Mouse (Mus musculus) lung, embryonic 16.5 days (tissue): ENCODE measurements around the gene Dab2ip. TPM values are rescaled to one million over a fixed set of nuclear protein-coding genes. Genes with fewer than 3 reads are reported as not detected.

Source experiments
- ATAC-seq: fragments of 200-750 bp; cut with Nextera tagmentation; 2 replicates; pipeline ENCODE4 v1.8.0; 2017; ENCODE audit warnings: low read depth, mild to moderate bottlenecking, moderate library complexity
- H3K27ac ChIP-seq: fragments of 300-500 bp; sonication (generic); 2 replicates; pipeline ENCODE4 v1.5.1; 2014; ENCODE audit warnings: mild to moderate bottlenecking, control low read depth, low read length
- H3K27me3 ChIP-seq: fragments of 300-500 bp; sonication (generic); 2 replicates; pipeline ENCODE4 v1.6.1; 2014; ENCODE audit warnings: low read depth, low read length, mixed read lengths; ENCODE audit not compliant: control insufficient read depth, insufficient read depth
- H3K36me3 ChIP-seq: fragments of 300-500 bp; sonication (generic); 2 replicates; pipeline ENCODE4 v1.6.1; 2014; ENCODE audit warnings: low read length; ENCODE audit not compliant: control insufficient read depth, insufficient read depth
- H3K4me1 ChIP-seq: fragments of 300-500 bp; sonication (generic); replicated peaks from 2 replicates; pipeline ENCODE4 v1.6.1; 2014; ENCODE audit warnings: low read length, mixed read lengths; ENCODE audit not compliant: control insufficient read depth, insufficient read depth
- H3K4me2 ChIP-seq: fragments of 300-500 bp; sonication (generic); 2 replicates; pipeline ENCODE4 v1.6.1; 2014; ENCODE audit warnings: low read depth, low read length, control low read depth
- H3K4me3 ChIP-seq: fragments of 300-500 bp; sonication (generic); 2 replicates; pipeline ENCODE4 v1.5.1; 2014; ENCODE audit warnings: mild to moderate bottlenecking, low read length, control low read depth
- H3K9ac ChIP-seq: fragments of 300-500 bp; sonication (generic); 2 replicates; pipeline ENCODE4 v1.6.1; 2014; ENCODE audit warnings: low read length, control low read depth
- H3K9me3 ChIP-seq: fragments of 300-500 bp; sonication (generic); 2 replicates; pipeline ENCODE4 v1.6.1; 2016; ENCODE audit warnings: low read length; ENCODE audit not compliant: control insufficient read depth
- WGBS: fragments of 180-500 bp; shearing (Covaris S2); extraction: QIAGEN DNeasy Blood & Tissue Kit; methylation state at CpG from one replicate; pipeline ENCODE4 v1.1.7; 2014; 5-methylcytosine and 5-hydroxymethylcytosine counted together
- polyA plus RNA-seq: library from polyadenylated mRNA; unstranded; fragments of >200 nt; fragmentation: Nextera tagmentation; extraction: Ambion mirVana; gene quantifications from 2 replicates; pipeline ENCODE4 v1.2.1, GENCODE M21; 2015

The Dab2ip gene
- polyA plus RNA-seq, 1 experiment from 2014 or later, result 34.2 TPM

DNA sequence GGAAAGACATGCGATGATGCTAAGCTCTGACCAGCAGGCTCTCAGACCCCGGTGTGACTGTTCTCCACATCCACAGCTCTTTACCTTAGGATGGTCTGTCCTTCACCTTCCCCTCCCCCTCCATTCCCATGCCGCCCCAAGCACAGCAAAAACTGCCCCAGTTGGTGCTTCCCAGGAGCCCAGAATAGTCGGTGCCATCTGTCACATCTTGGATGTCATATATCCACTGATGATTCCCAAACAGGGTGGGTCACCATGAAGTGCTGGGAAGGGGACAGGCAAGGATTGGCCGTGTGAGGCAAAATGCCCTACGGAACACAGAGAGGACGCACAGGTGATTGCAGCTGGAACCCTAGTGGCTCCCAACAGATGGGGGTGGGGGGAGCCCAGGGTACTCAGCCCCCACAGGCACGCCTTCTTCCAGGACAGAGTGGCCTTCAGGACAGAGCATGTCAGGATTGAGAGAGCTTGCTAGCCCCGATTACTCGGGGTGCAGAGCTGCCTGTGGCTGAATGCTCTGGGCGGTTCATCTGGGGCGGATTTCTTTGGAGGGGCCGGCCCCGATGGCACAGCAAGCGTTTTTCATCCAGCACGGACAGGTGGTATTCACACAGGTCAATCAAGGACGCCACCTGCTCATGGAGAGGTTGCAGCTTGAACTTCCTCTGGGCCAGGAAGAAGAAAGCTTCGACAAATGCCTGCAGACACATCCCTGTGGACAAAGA, 193.9 kb downstream of the Dab2ip start:
- Histone ChIP-seq H3K27me3 (no peaks in the 10 kb centered on the region), H3K36me3 (no peaks in the 10 kb centered on the region), H3K4me2 (no peak overlapping the region), H3K9ac (no peak overlapping the region), H3K9me3 (no peaks in the 10 kb centered on the region), H3K27ac (no peak overlapping the region), H3K4me3 (no peak overlapping the region), H3K4me1 (peaks cover 16% of the 10 kb centered on the region)
- ATAC-seq, result no peak
- 81% methylated on average over 18 of the region's 18 CpGs for WGBS

DNA sequence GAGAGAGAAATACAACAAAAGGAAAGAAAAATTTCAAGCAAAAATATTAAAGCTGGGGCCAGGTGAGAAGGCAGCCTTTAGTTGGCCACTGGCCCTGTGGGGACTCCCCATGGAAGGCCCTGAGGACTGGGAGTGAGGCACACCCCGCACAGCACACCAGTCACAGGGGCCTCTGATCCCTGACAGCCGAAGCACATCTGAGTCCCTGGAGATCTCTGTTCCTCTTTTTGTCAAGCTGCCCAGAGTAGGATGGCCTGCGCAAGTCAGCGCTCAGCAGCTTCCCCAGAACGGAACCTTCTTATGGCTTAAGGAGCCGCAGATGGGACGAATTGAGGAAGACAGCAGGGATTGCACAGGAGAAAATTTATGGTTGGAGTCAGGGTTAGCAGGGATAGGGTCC, 198.4 kb downstream of the Dab2ip start:
- H3K36me3 ChIP-seq, result no peaks in the 10 kb centered on the region
- H3K27me3 ChIP-seq, result no peaks in the 10 kb centered on the region
- H3K4me1 ChIP-seq, result peaks cover under 1% of the 10 kb centered on the region; the same call in 1 of the 2 replicates
- H3K9me3 ChIP-seq, result no peaks in the 10 kb centered on the region
- no peak overlapping the region for H3K4me2 ChIP-seq
- no peak overlapping the region for H3K4me3 ChIP-seq
- no peak for ATAC-seq
- no peak overlapping the region for H3K27ac ChIP-seq
- H3K9ac ChIP-seq, result no peak overlapping the region
- WGBS, result 76% methylated on average over 7 of the region's 7 CpGs

DNA sequence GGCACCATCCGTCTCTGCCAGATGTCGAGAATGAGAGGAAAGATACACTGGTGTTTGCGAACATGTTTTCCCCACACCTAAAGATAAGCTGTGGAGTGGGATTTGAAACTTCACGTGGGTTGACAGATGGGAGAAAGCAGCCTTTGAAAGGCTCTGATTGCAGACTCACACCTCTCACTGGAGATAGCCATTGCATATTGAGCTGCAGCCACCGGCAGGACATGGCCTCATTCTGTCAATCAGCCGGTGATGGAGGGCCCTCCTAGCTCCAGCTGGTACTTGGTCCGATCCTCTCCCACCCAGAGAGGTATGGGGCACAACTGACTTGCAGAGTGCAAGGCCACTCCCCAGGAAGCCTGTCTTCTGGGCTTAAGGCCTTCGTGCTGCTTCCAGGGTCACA, 202.3 kb downstream of the Dab2ip start:
- H3K4me1 ChIP-seq, result 0 out of 2 replicates have a peak, but pooled peaks cover 3% of the 10 kb centered on the region
- WGBS, result 42% methylated on average over 8 of the region's 8 CpGs
- peaks cover 2% of the 10 kb centered on the region; the same call in 1 of the 2 replicates for H3K9me3 ChIP-seq
- H3K9ac ChIP-seq, result no peak overlapping the region
- H3K4me2 ChIP-seq, result no peak overlapping the region
- no peak overlapping the region for H3K27ac ChIP-seq
- H3K36me3 ChIP-seq, result no peaks in the 10 kb centered on the region
- no peak for ATAC-seq
- no peaks in the 10 kb centered on the region for H3K27me3 ChIP-seq
- H3K4me3 ChIP-seq, result no peak overlapping the region

DNA sequence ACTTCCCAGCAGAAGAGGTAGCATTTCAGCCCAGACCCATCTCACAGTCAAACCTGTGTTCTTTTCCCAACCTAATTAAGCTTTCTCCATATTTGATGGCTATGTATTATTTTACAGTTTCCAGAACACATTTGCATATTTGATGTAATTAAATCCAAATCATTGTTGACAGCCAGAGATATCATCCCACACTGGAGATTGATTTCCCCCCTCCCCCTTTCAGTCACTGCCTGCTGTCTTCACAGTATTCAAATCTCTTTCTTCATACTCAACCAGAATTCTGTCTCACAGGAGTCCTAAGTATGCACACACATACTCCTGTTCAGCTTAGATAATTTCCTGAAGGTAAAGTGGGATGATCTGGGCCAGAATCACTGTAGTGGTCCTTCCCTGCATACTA, 202.8 kb downstream of the Dab2ip start:
- ATAC-seq, result no peak

DNA sequence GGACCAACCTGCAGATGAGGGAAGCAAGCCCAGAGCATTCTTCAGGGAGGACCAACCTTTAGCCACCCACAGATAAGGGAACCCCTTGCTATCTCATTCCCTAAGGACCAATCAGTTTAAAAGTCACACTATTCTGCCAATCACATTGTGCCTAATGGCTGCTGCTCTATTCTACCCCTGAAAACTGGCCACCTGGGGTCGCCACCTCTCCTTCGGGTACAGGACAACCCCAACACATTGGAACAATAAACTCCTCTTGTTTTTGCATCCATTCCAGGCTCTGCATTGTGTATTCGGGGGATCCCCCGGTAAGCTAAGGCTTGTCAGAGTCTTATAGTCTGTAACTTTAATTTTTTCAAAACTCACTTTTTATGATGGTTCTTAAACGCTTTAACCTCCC, 203.4 kb downstream of the Dab2ip start:
- WGBS, result 86% methylated on average over 5 of the region's 5 CpGs
- Histone ChIP-seq H3K4me3 (no peak overlapping the region), H3K4me1 (0 out of 2 replicates have a peak, but pooled peaks cover 3% of the 10 kb centered on the region), H3K9me3 (peaks cover 2% of the 10 kb centered on the region; the same call in 1 of the 2 replicates), H3K4me2 (no peak overlapping the region), H3K27ac (no peak overlapping the region), H3K9ac (no peak overlapping the region), H3K36me3 (no peaks in the 10 kb centered on the region), H3K27me3 (no peaks in the 10 kb centered on the region)
- no peak for ATAC-seq

More for the DNA sequence above, 202.8 kb downstream of the Dab2ip start:
- H3K27ac ChIP-seq, result no peak overlapping the region
- H3K36me3 ChIP-seq, result no peaks in the 10 kb centered on the region
- no peak overlapping the region for H3K4me2 ChIP-seq
- no peak overlapping the region for H3K4me3 ChIP-seq
- H3K27me3 ChIP-seq, result no peaks in the 10 kb centered on the region
- no peak overlapping the region for H3K9ac ChIP-seq
- peaks cover 2% of the 10 kb centered on the region; the same call in 1 of the 2 replicates for H3K9me3 ChIP-seq
- 0 out of 2 replicates have a peak, but pooled peaks cover 3% of the 10 kb centered on the region for H3K4me1 ChIP-seq

DNA sequence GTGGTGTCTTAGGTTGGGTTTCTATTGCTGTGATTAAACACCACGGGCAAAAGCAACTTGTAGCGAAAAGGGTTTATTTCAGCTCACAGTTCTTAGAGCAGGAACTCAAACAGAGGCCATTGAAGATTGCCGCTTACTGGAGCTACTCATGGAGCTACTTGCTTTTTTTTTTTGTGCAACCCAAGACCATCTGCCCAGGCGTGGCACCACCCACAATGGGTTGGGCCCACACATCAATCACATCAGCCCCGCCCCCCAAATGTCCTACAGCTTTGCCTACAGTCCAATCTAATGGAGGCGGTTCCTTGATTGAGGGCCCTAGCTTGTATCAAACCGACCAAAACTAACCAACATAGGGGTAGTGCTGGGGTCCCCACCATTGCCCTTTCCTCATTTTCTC, 205.8 kb downstream of the Dab2ip start:
- H3K9me3 ChIP-seq, result peaks cover 2% of the 10 kb centered on the region; the same call in 1 of the 2 replicates
- H3K4me3 ChIP-seq, result no peak overlapping the region
- H3K4me2 ChIP-seq, result no peak overlapping the region
- H3K9ac ChIP-seq, result no peak overlapping the region
- no peaks in the 10 kb centered on the region for H3K36me3 ChIP-seq
- no peaks in the 10 kb centered on the region for H3K27me3 ChIP-seq
- no peak overlapping the region for H3K27ac ChIP-seq
- 0 out of 2 replicates have a peak, but pooled peaks cover 3% of the 10 kb centered on the region for H3K4me1 ChIP-seq
- no peak for ATAC-seq
- WGBS, result 89% methylated on average over 7 of the region's 7 CpGs

DNA sequence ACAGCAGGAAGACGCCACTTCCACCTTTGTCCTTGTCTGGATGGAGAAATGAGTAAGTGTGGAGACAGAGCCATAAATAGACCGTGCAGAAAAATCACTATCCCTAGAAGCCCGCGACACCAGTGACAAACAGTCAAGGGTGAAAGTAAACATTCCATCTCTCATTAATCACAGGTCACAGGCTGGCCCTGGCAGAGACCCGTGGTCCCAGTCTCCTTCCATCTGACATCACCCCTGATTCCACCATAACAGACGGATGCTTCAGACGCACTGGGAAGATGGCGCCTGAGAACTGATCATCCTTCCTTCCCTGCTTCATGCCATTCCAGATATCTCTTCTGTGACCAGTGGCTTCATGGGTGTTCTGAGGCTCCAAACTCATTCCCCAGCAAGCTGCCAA, 206.3 kb downstream of the Dab2ip start:
- H3K9ac ChIP-seq, result no peak overlapping the region
- H3K27ac ChIP-seq, result no peak overlapping the region
- no peaks in the 10 kb centered on the region for H3K27me3 ChIP-seq
- H3K4me3 ChIP-seq, result no peak overlapping the region
- 0 out of 2 replicates have a peak, but pooled peaks cover 3% of the 10 kb centered on the region for H3K4me1 ChIP-seq
- peaks cover 2% of the 10 kb centered on the region; the same call in 1 of the 2 replicates for H3K9me3 ChIP-seq
- no peaks in the 10 kb centered on the region for H3K36me3 ChIP-seq
- WGBS, result 26% methylated on average over 8 of the region's 8 CpGs
- peak; percentile 65 for ATAC-seq
- H3K4me2 ChIP-seq, result no peak overlapping the region

DNA sequence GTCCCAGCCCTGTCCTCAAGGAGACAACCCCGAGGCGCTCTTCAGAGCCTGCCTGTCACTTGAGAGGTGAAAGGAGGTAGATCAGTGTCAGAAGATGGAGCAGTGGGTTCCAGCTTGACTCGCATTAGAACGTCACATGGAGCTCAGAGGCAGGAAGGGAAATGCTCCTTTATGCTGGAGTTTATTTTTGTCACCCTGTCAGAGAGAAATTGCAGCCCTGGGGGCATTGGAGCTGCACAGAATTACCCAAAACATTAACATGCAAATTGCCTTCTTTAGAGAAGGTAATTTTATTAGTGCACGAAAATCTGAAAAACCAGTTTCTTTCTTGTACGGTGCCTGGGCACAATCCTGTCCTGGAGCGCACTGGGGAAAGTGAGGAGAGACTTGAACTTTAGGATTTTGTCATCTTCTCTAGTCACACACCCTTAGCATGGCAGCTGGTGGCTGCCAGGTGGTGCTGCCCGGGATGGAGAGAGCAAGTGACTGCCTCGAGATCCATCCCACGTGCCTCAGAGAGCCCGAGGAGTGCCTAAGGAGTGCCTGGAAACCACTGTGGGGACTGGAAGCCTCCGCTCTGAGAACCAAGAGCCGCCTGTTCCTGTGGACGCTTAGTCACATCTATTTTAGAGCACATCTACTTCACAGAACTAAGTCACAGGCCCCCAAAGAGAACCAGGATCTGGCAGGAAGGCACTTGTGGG, 209.9 kb downstream of the Dab2ip start:
- WGBS, result 37% methylated on average over 14 of the region's 14 CpGs
- H3K4me2 ChIP-seq, result no peak overlapping the region
- no peak overlapping the region for H3K27ac ChIP-seq
- H3K4me3 ChIP-seq, result no peak overlapping the region
- no peak overlapping the region for H3K9ac ChIP-seq
- H3K9me3 ChIP-seq, result peaks cover 2% of the 10 kb centered on the region; the same call in 1 of the 2 replicates
- H3K27me3 ChIP-seq, result no peaks in the 10 kb centered on the region
- no peaks in the 10 kb centered on the region for H3K36me3 ChIP-seq
- H3K4me1 ChIP-seq, result 0 out of 2 replicates have a peak, but pooled peaks cover 3% of the 10 kb centered on the region
- ATAC-seq, result no peak

DNA sequence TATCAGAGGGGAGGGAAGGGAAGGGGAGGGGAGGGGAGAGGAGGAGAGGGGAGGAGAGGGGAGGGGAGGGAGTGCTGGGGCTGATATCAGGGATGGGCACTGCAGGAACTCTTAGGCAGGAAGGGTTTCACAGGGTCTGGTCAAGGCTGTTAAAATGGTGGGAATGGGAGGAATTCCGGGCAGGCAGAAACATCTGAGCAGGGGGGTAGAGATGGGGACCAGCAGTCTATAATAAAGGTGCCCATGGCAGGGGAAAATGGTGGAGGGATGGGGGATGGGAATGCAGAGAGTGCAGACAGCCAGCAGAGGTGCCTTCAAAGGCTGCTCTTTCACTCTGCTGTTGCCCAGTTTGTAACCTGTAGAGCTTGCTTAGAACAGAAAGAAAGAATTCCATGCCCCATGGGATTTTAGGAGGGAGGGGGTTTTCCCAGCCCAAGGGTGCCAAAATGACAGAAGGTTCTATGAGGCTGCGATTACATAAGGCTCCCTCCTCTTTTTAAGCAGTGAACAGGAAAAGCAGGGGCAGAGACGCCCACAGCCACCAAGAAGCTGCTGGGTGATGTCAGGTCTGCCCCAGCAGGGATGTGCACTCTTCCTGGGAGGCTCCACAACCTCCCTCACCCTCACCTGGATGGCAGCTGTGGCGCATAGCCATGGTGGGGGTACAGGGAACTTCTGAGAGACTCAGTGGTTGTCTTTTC, 210.6 kb downstream of the Dab2ip start:
- Histone ChIP-seq H3K4me1 (0 out of 2 replicates have a peak, but pooled peaks cover 3% of the 10 kb centered on the region), H3K27me3 (no peaks in the 10 kb centered on the region), H3K9me3 (peaks cover under 1% of the 10 kb centered on the region; the same call in 1 of the 2 replicates), H3K27ac (no peak overlapping the region), H3K36me3 (no peaks in the 10 kb centered on the region), H3K4me3 (no peak overlapping the region), H3K9ac (no peak overlapping the region), H3K4me2 (no peak overlapping the region)
- 40% methylated on average over 4 of the region's 4 CpGs for WGBS
- no peak for ATAC-seq
